Mouse (Mus musculus) kidney, embryonic 14.5 days (tissue): Measurements from ENCODE around the gene Pcbp4. TPM values are rescaled to one million over a fixed set of nuclear protein-coding genes. Genes with fewer than 3 reads are reported as not detected.

Experiments
- ATAC-seq: fragments of 200-750 bp; cut with Nextera tagmentation; 2 replicates; pipeline ENCODE4 v1.8.0; 2017; ENCODE audit warnings: moderate number of reproducible peaks, mild to moderate bottlenecking, moderate TSS enrichment, moderate library complexity; ENCODE audit not compliant: low FRiP score, low TSS enrichment
- H3K27ac ChIP-seq: fragments of 300-500 bp; sonication (generic); 2 replicates; pipeline ENCODE4 v1.5.1; 2014; ENCODE audit warnings: low read depth, mild to moderate bottlenecking, low read length, moderate library complexity, mixed read lengths
- H3K27me3 ChIP-seq: fragments of 300-500 bp; sonication (generic); 2 replicates; pipeline ENCODE4 v1.6.1; 2014; ENCODE audit warnings: mild to moderate bottlenecking, low read length; ENCODE audit not compliant: control insufficient read depth, insufficient read depth
- H3K36me3 ChIP-seq: fragments of 300-500 bp; sonication (generic); 2 replicates; pipeline ENCODE4 v1.6.1; 2014; ENCODE audit warnings: low read length, mixed read lengths; ENCODE audit not compliant: control insufficient read depth, insufficient read depth
- H3K4me1 ChIP-seq: fragments of 300-500 bp; sonication (generic); 2 replicates; pipeline ENCODE4 v1.6.1; 2014; ENCODE audit warnings: low read length, mixed read lengths; ENCODE audit not compliant: control insufficient read depth, insufficient read depth
- H3K4me2 ChIP-seq: fragments of 300-500 bp; sonication (generic); replicated peaks from 2 replicates; pipeline ENCODE4 v1.6.1; 2014; ENCODE audit warnings: low read depth, mild to moderate bottlenecking, low read length
- H3K4me3 ChIP-seq: fragments of 300-500 bp; sonication (generic); 2 replicates; pipeline ENCODE4 v1.5.1; 2014; ENCODE audit warnings: mild to moderate bottlenecking, low read length
- H3K9ac ChIP-seq: fragments of 300-500 bp; sonication (generic); 2 replicates; pipeline ENCODE4 v1.6.1; 2014; ENCODE audit warnings: low read depth, mild to moderate bottlenecking, low read length, moderate library complexity
- H3K9me3 ChIP-seq: fragments of 300-500 bp; sonication (generic); 2 replicates; pipeline ENCODE4 v1.6.1; 2016; ENCODE audit warnings: low read length; ENCODE audit not compliant: control insufficient read depth
- WGBS: fragments of 180-500 bp; shearing (Covaris S2); extraction: QIAGEN DNeasy Blood & Tissue Kit; methylation state at CpG from one replicate; pipeline ENCODE4 v1.1.7; 2014; 5-methylcytosine and 5-hydroxymethylcytosine counted together
- polyA plus RNA-seq: library from polyadenylated mRNA; unstranded; fragments of >200 nt; fragmentation: Nextera tagmentation; extraction: Ambion mirVana; gene quantifications from 2 replicates; pipeline ENCODE4 v1.2.1, GENCODE M21; 2014

Pcbp4 gene
- polyA plus RNA-seq, 1 experiment from 2014 or later, result 129 TPM

DNA sequence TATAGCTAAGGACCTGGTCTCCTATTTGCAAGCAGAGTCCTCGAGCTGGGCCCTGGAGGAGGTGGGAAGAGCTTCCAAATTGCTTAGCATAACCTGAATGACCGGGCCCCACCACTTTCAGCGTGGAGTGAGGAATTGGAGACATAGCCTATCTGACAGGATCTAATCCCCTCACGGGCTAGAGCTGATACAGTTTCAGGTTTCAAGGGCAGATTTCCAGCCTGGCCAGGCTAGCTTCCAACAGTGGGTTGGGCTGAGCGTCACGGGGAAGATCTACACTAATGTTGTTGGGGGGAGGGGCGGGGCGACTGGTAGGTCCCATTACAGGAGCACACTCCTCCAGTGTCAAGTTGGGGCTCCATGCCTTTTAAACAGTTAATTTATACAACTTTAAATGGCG is 2.4 kb upstream of the Pcbp4 start:
- no peaks in the 10 kb centered on the region for H3K36me3 ChIP-seq
- peak overlapping the region; percentile 30 for H3K4me2 ChIP-seq
- WGBS, result 2% methylated on average over 9 of the region's 9 CpGs
- H3K9ac ChIP-seq, result no peak overlapping the region
- H3K4me3 ChIP-seq, result no peak overlapping the region
- no peaks in the 10 kb centered on the region for H3K9me3 ChIP-seq
- ATAC-seq, result 0 out of 2 replicates have a peak, but pooled peaks have one; percentile 3
- H3K27ac ChIP-seq, result peak overlapping the region; percentile 59
- H3K4me1 ChIP-seq, result peaks cover 67% of the 10 kb centered on the region
- H3K27me3 ChIP-seq, result no peaks in the 10 kb centered on the region

DNA sequence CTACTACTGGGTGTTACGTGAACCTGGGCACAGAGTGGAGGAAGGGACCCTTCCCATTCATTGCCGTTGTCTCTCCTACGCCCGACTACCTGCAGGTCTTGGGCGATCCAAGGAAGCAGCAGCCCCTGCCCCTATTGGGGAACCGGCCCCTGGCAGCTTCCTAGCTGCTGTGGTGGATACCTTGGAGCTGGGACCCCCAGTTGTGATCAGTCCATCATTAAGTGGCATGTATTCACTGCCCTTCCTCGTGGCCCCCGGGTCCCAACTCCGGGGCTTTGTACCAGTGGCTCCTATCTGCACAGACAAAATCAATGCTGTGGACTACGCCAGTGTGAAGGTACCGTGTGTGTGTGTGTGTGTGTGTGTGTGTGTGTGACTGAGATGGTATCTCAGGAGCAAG is 1.8 kb upstream of the Pcbp4 start:
- peak overlapping the region; percentile 30; the same call in 1 of the 2 replicates for H3K4me2 ChIP-seq
- ATAC-seq, result no peak
- H3K27ac ChIP-seq, result peak overlapping the region; percentile 32; the same call in 1 of the 2 replicates
- H3K4me1 ChIP-seq, result peaks cover 68% of the 10 kb centered on the region
- H3K4me3 ChIP-seq, result no peak overlapping the region
- no peaks in the 10 kb centered on the region for H3K27me3 ChIP-seq
- H3K9me3 ChIP-seq, result no peaks in the 10 kb centered on the region
- no peaks in the 10 kb centered on the region for H3K36me3 ChIP-seq
- 61% methylated on average over 11 of the region's 11 CpGs for WGBS
- no peak overlapping the region for H3K9ac ChIP-seq

DNA sequence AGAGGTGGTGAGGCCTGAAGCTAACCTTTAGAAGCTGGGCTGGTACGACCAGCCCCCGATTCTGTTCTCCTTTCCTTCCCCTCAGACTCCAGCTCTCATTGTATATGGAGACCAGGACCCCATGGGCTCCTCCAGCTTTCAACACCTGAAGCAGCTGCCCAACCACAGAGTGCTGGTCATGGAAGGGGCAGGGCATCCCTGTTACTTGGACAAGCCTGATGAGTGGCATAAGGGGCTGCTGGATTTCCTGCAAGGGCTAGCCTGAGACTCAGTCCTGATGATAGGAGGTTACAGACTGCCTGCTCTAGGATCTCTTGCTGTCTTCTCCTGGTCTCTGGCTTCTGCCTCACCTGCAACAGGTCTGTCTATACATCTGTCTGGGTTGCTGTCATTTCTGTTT is 1.2 kb upstream of the Pcbp4 start:
- Histone ChIP-seq H3K4me2 (peak overlapping the region; percentile 96; the same call in 1 of the 2 replicates), H3K36me3 (no peaks in the 10 kb centered on the region), H3K4me1 (peaks cover 71% of the 10 kb centered on the region), H3K27me3 (no peaks in the 10 kb centered on the region), H3K27ac (no peak overlapping the region), H3K9me3 (no peaks in the 10 kb centered on the region), H3K9ac (no peak overlapping the region), H3K4me3 (no peak overlapping the region)
- ATAC-seq, result no peak
- 44% methylated on average over 2 of the region's 2 CpGs for WGBS

DNA sequence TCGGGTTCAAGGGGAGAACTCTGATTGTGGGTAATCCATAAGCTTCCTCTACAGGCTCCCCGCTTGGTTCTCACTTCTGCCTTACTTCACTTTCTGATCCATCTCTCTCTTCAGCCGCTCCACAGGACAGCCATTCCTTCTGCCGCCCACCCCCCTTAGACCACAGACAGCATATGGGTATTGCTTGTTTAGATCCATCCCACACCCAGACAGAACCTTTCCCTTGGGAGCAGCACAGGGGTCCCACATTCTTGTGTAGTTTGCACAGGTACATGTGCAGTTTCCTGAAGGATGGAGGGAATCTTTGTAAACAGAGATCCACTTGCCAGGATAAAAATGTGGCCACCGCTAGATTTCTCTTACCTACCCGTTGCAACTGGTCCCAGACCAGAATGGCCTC is 740 bp upstream of the Pcbp4 start:
- H3K9me3 ChIP-seq, result no peaks in the 10 kb centered on the region
- peak overlapping the region; percentile 97; the same call in 1 of the 2 replicates for H3K27ac ChIP-seq
- H3K4me3 ChIP-seq, result peak overlapping the region; percentile 82
- no peaks in the 10 kb centered on the region for H3K27me3 ChIP-seq
- H3K36me3 ChIP-seq, result no peaks in the 10 kb centered on the region
- H3K9ac ChIP-seq, result peak overlapping the region; percentile 82; the same call in 1 of the 2 replicates
- WGBS, result 21% methylated on average over 6 of the region's 6 CpGs
- peak overlapping the region; percentile 96 for H3K4me2 ChIP-seq
- H3K4me1 ChIP-seq, result peaks cover 74% of the 10 kb centered on the region
- no peak for ATAC-seq

DNA sequence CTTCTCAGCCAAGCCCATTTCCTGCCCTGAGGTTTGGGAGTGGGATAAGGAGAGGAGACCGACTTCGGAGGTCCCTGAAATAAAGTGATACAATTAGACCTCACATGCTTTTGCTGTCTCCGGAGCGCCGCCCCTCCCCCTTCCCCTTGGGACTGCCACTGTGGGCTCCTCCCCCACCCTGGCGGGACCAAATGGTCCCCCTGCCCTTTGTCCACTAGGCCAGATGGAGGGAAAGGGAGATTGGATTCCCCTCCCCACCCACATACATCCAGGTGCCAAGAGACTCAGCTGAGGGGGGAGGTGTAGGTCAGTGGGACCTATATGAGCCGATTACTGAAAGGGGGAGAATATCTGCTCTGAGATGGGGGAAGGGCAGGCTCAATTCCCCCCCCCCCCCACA is 270 bp upstream of the Pcbp4 start:
- Histone ChIP-seq H3K27ac (peak overlapping the region; percentile 97), H3K4me2 (peak overlapping the region; percentile 96), H3K9me3 (no peaks in the 10 kb centered on the region), H3K4me1 (peaks cover 75% of the 10 kb centered on the region), H3K9ac (peak overlapping the region; percentile 82), H3K36me3 (no peaks in the 10 kb centered on the region), H3K27me3 (no peaks in the 10 kb centered on the region), H3K4me3 (peak overlapping the region; percentile 82)
- 0% methylated on average over 7 of the region's 7 CpGs for whole genome bisulfite sequencing
- ATAC-seq, result peak; percentile 4; the same call in 1 of the 2 replicates

DNA sequence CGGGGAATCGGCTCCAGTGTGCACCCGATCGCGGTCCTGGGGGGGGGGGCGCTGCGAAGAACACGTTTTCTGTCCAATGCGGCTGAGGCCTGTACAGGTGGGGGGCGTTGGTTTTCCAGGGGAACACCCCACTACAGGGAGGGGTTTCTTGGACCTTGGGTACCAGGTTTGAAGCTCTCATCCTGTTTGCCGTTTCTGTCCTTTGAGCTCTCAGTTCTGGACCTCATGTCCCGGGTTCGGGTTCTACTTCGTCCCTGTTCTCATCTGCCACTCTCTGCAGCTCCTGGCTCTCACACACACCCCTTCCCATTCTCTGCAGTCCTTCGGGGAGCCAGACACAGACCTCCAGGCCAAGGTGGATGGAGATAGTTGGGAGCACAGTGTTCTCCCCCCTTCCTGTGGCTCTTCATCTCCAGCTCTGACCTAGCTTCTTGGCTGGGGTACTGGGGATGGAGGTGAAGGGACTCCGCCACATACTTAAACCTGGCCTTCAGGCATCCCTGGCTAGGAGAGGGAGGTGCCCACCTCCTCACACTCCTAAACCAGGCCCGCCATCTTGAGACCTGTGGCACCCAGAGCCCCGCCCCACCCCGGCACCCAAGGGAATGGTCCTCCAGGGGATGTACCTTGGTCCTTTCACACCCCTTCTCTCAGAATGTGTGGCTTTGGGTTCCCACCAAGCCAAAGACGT is 1.1 kb downstream of the Pcbp4 start:
- no peaks in the 10 kb centered on the region for H3K9me3 ChIP-seq
- no peaks in the 10 kb centered on the region for H3K27me3 ChIP-seq
- H3K27ac ChIP-seq, result peak overlapping the region; percentile 90
- peaks cover 69% of the 10 kb centered on the region for H3K4me1 ChIP-seq
- H3K4me3 ChIP-seq, result peak overlapping the region; percentile 82
- H3K36me3 ChIP-seq, result 0 out of 2 replicates have a peak, but pooled peaks cover 6% of the 10 kb centered on the region
- WGBS, result 3% methylated on average over 11 of the region's 20 CpGs
- peak overlapping the region; percentile 96 for H3K4me2 ChIP-seq
- peak overlapping the region; percentile 82 for H3K9ac ChIP-seq
- peak; percentile 1; the same call in 1 of the 2 replicates for ATAC-seq

DNA sequence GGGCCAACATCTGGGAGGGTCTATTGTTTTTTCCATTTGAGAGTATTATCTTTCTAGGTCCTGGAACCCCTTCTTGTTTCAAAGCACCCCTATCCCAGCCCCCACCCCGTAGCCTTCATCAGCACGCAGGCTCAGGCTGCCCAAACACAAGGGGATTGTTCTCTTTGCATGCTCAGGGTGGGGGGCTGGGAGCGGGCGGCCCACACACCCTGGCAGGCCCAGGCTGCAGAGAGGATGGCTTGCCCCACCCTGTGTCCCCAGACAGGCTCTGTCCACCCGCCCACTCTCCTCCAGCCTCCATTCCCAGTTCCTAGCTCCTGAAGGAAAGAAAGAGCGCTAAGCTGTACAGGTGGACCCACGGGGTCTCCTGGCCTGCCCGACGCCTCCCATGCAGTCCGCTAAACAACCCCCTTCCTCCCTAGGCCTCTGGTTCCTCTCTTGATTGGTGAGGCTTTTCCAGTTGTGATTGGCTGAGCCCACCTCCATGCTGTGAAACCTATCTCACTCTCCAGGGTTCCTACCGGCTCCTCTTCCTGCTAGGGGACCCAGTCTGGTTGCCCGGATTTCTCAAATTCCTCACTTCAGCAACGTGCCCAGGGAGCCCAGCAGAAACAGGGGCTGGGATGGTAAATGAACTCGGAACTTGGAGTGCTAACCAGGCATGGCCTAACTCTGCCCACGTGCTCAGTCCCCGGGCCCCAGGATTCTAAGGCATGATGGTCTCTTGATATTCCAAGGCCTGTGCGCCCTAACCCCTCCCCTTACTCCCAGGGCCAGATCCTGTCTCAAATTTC is 2.0 kb downstream of the Pcbp4 start:
- Histone ChIP-seq H3K9me3 (no peaks in the 10 kb centered on the region), H3K36me3 (peaks cover 9% of the 10 kb centered on the region; the same call in 1 of the 2 replicates), H3K4me3 (peak overlapping the region; percentile 82), H3K4me1 (peaks cover 64% of the 10 kb centered on the region), H3K27ac (peak overlapping the region; percentile 90), H3K27me3 (no peaks in the 10 kb centered on the region), H3K4me2 (peak overlapping the region; percentile 96), H3K9ac (peak overlapping the region; percentile 82)
- ATAC-seq, result peak; percentile 25; the same call in 1 of the 2 replicates
- 2% methylated on average over 17 of the region's 17 CpGs for WGBS

DNA sequence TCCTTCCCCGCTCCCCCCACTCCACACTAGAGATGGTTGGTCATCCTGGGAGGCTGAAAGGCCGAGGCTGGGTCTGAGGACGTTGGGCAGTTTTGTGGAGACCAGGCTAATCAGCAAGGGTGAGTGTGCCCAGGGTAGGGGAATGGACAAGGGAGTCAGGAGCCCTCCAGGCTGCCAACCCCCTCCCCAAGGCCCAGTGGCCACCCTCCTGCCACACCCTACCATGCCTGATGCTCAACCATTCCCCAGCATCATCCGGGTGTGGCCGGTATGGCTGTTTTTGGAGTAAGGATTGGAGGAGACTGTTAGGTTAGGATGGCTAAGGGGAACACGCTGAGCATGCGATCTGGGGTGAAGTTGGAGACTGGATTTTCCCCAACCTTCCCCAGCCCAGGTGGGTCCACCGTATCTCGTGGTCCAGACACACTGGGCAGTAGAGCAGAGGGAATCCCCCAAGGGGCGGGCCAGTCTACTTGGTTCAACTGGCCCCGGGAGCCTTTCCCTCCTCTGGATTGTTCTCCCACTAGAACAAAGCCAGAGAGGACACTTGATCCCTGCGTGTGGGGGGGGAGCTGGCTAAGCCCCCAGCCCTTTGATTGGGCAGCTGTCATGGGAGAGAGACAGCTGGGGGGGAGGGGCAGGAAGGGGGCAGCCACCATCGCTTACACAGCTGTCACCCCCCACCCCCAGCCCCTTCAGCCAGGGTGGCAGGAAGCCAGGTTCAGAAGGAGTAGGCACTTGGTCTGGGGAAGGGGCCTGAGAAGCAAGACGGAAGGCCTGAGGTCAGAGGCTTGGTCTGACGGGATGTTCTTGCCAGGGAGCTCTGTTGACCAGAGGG is 3.5 kb downstream of the Pcbp4 start:
- H3K4me1 ChIP-seq, result peaks cover 60% of the 10 kb centered on the region
- peak overlapping the region; percentile 82 for H3K4me3 ChIP-seq
- WGBS, result 29% methylated on average over 15 of the region's 15 CpGs
- ATAC-seq, result peak; percentile 13
- H3K36me3 ChIP-seq, result peaks cover 23% of the 10 kb centered on the region
- H3K4me2 ChIP-seq, result peak overlapping the region; percentile 96
- H3K9me3 ChIP-seq, result no peaks in the 10 kb centered on the region
- H3K27ac ChIP-seq, result peak overlapping the region; percentile 90
- peak overlapping the region; percentile 82 for H3K9ac ChIP-seq
- no peaks in the 10 kb centered on the region for H3K27me3 ChIP-seq
